ENCODE assay signal across 11 mouse cellular contexts in the genomic region with DNA sequence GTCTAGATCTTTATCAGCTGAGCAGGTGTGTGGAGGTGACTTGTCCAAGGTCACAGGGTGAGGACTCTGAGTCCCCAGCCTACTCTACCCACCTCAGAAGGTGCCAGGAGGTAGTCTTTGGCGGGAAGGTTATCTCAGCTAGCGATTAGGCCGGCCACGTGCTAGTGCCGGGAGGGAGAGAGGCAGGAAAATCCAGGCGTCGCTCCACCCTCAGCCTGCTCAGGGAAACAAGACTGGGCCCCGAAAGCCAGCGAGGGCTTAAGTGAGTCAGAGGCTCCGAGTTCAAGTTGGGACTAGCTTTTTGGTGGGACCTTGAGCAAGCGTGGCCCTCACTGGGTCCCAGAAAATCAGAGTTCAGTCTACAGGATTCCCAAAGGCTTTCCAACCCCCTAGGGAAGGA. TPM values are rescaled to one million over a fixed set of nuclear protein-coding genes. Genes with fewer than 3 reads are reported as not detected.
DNase-seq lines count a peak whose midpoint lies in the region; ATAC-seq lines count a peak whose summit lies in the region.
"Had no signal": no experiment of that assay in that cellular context is flagged by ENCODE, and none has a peak within 500 bp of the region (broad histone marks: within the 10 kb centered on the region; RNA-seq: fewer than 3 reads in every experiment).

No protein-coding gene starts in this region.

- H3K36me3 ChIP-seq in embryonic facial prominence, embryonic 12.5 days = no peaks in the 10 kb centered on the region
- H3K36me3 ChIP-seq in intestine, embryonic 16.5 days (ENCODE audit: control insufficient read depth, insufficient read depth, low read length) = peaks cover 5% of the 10 kb centered on the region; the same call in 1 of the 2 replicates
- H3K36me3 ChIP-seq: midbrain, embryonic 12.5 days had no signal

- H3K9ac ChIP-seq in embryonic facial prominence, embryonic 12.5 days = no peak overlapping the region
- H3K9ac ChIP-seq in intestine, embryonic 16.5 days (ENCODE audit: low read depth, low read length) = peak overlapping the region; percentile 94
- H3K9ac ChIP-seq: midbrain, embryonic 12.5 days had no signal

- intact Hi-C loops in heart, postnatal 25 days (cut with DNase I) = no loop called here

- no peak overlapping the region for H3K4me3 ChIP-seq in embryonic facial prominence, embryonic 12.5 days
- H3K4me3 ChIP-seq in intestine, embryonic 16.5 days (ENCODE audit: low read length) = peak overlapping the region; percentile 64
- H3K4me3 ChIP-seq: midbrain, embryonic 12.5 days had no signal

- no peaks in the 10 kb centered on the region for H3K9me3 ChIP-seq in embryonic facial prominence, embryonic 12.5 days
- H3K9me3 ChIP-seq in intestine, embryonic 16.5 days (ENCODE audit: control insufficient read depth, low read length) = no peaks in the 10 kb centered on the region
- H3K9me3 ChIP-seq: midbrain, embryonic 12.5 days had no signal

- ATAC-seq in embryonic facial prominence, embryonic 12.5 days (ENCODE audit: insufficient number of reproducible peaks, insufficient read depth, low FRiP score, low TSS enrichment) = no peak
- peak; percentile 19; the same call in 1 of the 2 replicates for ATAC-seq in intestine, embryonic 16.5 days

- DNase-seq in heart, adult 18-20 months = peak; percentile 59 to 72
- DNase-seq in heart, postnatal 25 days (ENCODE audit: low spot score) = no peak
- peak; percentile 53 for DNase-seq in lung, postnatal 36 days
- no peak for DNase-seq in right cerebral cortex, postnatal 10 days (ENCODE audit: low spot score in 2 of 2)
- DNase-seq in gastrocnemius, postnatal 25 days = no peak
- DNase-seq in ovary, adult 18-20 months (ENCODE audit: low spot score) = no peak

- H3K27ac ChIP-seq in embryonic facial prominence, embryonic 12.5 days = no peak overlapping the region
- peak overlapping the region; percentile 89 for H3K27ac ChIP-seq in intestine, embryonic 16.5 days (ENCODE audit: low read length)
- H3K27ac ChIP-seq: midbrain, embryonic 12.5 days had no signal

- WGBS in embryonic facial prominence, embryonic 12.5 days = 63% methylated on average over 11 of the region's 11 CpGs
- WGBS in intestine, embryonic 16.5 days = 50% methylated on average over 11 of the region's 11 CpGs

- H3K4me2 ChIP-seq in embryonic facial prominence, embryonic 12.5 days (replicated peaks) = peak overlapping the region; percentile 79; the same call in 1 of the 2 replicates
- H3K4me2 ChIP-seq in intestine, embryonic 16.5 days (ENCODE audit: low read depth, low read length) = peak overlapping the region; percentile 80
- H3K4me2 ChIP-seq: midbrain, embryonic 12.5 days had no signal

- peaks cover 34% of the 10 kb centered on the region for H3K4me1 ChIP-seq in embryonic facial prominence, embryonic 12.5 days
- H3K4me1 ChIP-seq in intestine, embryonic 16.5 days (ENCODE audit: control insufficient read depth, insufficient read depth, low read length) = peaks cover 51% of the 10 kb centered on the region

- 0 out of 2 replicates have a peak, but pooled peaks cover 6% of the 10 kb centered on the region for H3K27me3 ChIP-seq in embryonic facial prominence, embryonic 12.5 days
- H3K27me3 ChIP-seq in intestine, embryonic 16.5 days (replicated peaks; ENCODE audit: control insufficient read depth, insufficient read depth, low read length) = no peaks in the 10 kb centered on the region

RNA-seq across cellular contexts. Expression of a gene that starts 2.9 kb away (rescaled TPM):
- 10 to 100 TPM; 26.3 to 27.9 TPM for total RNA-seq in heart, adult 18-20 months (2021)
- 10 to 100 TPM; 34.1 to 41.0 TPM for total RNA-seq in heart, postnatal 25 days (2021)
- 25.6 and 25.7 TPM in 2 replicates for polyA plus RNA-seq in embryonic facial prominence, embryonic 12.5 days (2016; fragmentation: Nextera tagmentation; extraction: Ambion mirVana)
- 34.5 and 36.1 TPM in 2 replicates for polyA plus RNA-seq in intestine, embryonic 16.5 days (2015; fragmentation: Nextera tagmentation; extraction: Ambion mirVana)
- total RNA-seq in gastrocnemius, postnatal 25 days (2021) = 10 to 100 TPM in 1 of 2 experiments, 1 to 10 TPM in 1; 9.3 to 10.5 TPM
- total RNA-seq: CH12.LX had no signal

RNA-seq across cellular contexts. Expression of a gene that starts 10.0 kb away (rescaled TPM):
- total RNA-seq in heart, adult 18-20 months (2021) = not detected
- under 1 TPM; 0.62 to 0.64 TPM for total RNA-seq in heart, postnatal 25 days (2021)
- not detected in 2 replicates for polyA plus RNA-seq in embryonic facial prominence, embryonic 12.5 days (2016; fragmentation: Nextera tagmentation; extraction: Ambion mirVana)
- 1,298 and 1,309 TPM in 2 replicates for polyA plus RNA-seq in intestine, embryonic 16.5 days (2015; fragmentation: Nextera tagmentation; extraction: Ambion mirVana)
- not detected for total RNA-seq in gastrocnemius, postnatal 25 days (2021)
- total RNA-seq: CH12.LX had no signal
- polyA plus RNA-seq: embryonic facial prominence, embryonic 11.5 days; midbrain, embryonic 12.5 days had no signal

RNA-seq across cellular contexts. Expression of a gene that starts 31.7 kb away (rescaled TPM):
- total RNA-seq in heart, adult 18-20 months (2021) = 10 to 100 TPM; 40.3 to 45.2 TPM
- total RNA-seq in heart, postnatal 25 days (2021) = 10 to 100 TPM; 41.6 to 43.8 TPM
- polyA plus RNA-seq in embryonic facial prominence, embryonic 12.5 days (2016; fragmentation: Nextera tagmentation; extraction: Ambion mirVana) = 50.0 and 51.1 TPM in 2 replicates
- 56.3 and 57.4 TPM in 2 replicates for polyA plus RNA-seq in intestine, embryonic 16.5 days (2015; fragmentation: Nextera tagmentation; extraction: Ambion mirVana)
- total RNA-seq in gastrocnemius, postnatal 25 days (2021) = 10 to 100 TPM; 33.5 to 34.2 TPM

RNA-seq across cellular contexts. Expression of a gene that starts 42.5 kb away (rescaled TPM):
- total RNA-seq in heart, adult 18-20 months (2021) = 10 to 100 TPM; 14.1 to 14.5 TPM
- 10 to 100 TPM; 14.8 to 18.3 TPM for total RNA-seq in heart, postnatal 25 days (2021)
- polyA plus RNA-seq in embryonic facial prominence, embryonic 12.5 days (2016; fragmentation: Nextera tagmentation; extraction: Ambion mirVana) = 3.6 TPM in 2 replicates
- 5.2 and 6.1 TPM in 2 replicates for polyA plus RNA-seq in intestine, embryonic 16.5 days (2015; fragmentation: Nextera tagmentation; extraction: Ambion mirVana)
- 1 to 10 TPM; 6.4 to 7.8 TPM for total RNA-seq in gastrocnemius, postnatal 25 days (2021)

RNA-seq across cellular contexts. Expression of a gene that starts 54.1 kb away (rescaled TPM):
- total RNA-seq in heart, adult 18-20 months (2021) = under 1 TPM; 0.10 to 0.27 TPM
- total RNA-seq in heart, postnatal 25 days (2021) = under 1 TPM in 1 of 2 experiments, not detected in 1; 0.18 TPM
- polyA plus RNA-seq in embryonic facial prominence, embryonic 12.5 days (2016; fragmentation: Nextera tagmentation; extraction: Ambion mirVana) = 0.29 and 1.4 TPM in 2 replicates
- polyA plus RNA-seq in intestine, embryonic 16.5 days (2015; fragmentation: Nextera tagmentation; extraction: Ambion mirVana) = 0.21 and 0.55 TPM in 2 replicates
- under 1 TPM in 1 of 2 experiments, not detected in 1; 0.11 TPM for total RNA-seq in gastrocnemius, postnatal 25 days (2021)

Comparison
In these comparisons a context has a peak if more than half of its experiments do, and no peak if none do; other contexts are left out.
1. DNase-seq: peak in heart, adult 18-20 months (2 of 2) and lung, postnatal 36 days (single experiment); none in heart, postnatal 25 days (single experiment), right cerebral cortex, postnatal 10 days (0 of 2), gastrocnemius, postnatal 25 days (single experiment) and ovary, adult 18-20 months (single experiment).